Mouse (Mus musculus) inflammation-experienced regulatory T-cells, adult 6 months (primary cell): ENCODE results near the gene Sirpa. TPM values are rescaled to one million over a fixed set of nuclear protein-coding genes. Genes with fewer than 3 reads are reported as not detected.

Experiments
- ATAC-seq: one replicate; pipeline ENCODE4 v1.8.0; 2017
- polyA plus RNA-seq, 3 experiments: library from polyadenylated mRNA; unstranded; fragments of 100-300 nt; shearing (Covaris generic); gene quantifications; one replicate each; pipeline ENCODE4 v1.2.1; 2017

The Sirpa gene
- polyA plus RNA-seq, 3 experiments from 2014 or later = 0.96 to 1.0 TPM; not detected in 1

DNA sequence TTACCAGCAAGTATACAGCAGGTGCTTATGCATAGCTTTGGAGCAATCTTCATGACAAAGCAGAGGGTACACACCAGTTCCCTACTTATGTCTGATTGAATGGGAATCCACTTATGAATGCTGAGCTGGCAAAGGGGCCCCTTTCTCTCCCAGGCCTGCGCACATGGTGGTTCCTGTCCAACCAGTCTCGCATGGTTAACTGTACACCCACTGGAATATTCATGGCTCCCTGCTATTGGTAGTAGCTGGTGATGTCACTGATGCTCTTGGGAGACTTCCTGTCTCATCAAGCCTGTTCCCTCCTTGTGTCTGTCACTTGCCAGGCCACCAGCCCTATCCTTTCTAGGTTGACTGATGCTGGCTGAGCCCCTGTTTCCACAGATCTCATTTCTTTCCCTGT, 14.3 kb downstream of the Sirpa start:
- ATAC-seq = no peak

DNA sequence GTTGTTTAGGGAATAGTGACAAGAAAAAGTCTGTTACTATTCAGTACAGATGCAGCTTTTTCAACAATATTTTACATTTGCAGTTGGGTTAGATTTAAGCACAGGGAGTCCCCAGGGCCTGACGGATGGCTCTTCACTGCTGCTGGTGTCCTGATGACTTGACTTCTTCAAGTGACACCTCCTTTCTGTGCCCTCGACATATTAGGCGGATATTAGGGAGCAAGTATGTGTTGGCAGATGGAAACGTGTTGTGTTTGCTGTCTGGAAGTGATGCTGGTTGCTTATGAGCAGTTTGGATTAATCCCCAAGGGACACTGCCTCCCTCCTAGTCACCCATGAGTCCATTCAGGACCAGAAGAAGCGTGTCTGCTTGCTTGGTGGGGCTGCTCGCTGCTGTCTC, 21.3 kb downstream of the Sirpa start:
- ATAC-seq = no peak

DNA sequence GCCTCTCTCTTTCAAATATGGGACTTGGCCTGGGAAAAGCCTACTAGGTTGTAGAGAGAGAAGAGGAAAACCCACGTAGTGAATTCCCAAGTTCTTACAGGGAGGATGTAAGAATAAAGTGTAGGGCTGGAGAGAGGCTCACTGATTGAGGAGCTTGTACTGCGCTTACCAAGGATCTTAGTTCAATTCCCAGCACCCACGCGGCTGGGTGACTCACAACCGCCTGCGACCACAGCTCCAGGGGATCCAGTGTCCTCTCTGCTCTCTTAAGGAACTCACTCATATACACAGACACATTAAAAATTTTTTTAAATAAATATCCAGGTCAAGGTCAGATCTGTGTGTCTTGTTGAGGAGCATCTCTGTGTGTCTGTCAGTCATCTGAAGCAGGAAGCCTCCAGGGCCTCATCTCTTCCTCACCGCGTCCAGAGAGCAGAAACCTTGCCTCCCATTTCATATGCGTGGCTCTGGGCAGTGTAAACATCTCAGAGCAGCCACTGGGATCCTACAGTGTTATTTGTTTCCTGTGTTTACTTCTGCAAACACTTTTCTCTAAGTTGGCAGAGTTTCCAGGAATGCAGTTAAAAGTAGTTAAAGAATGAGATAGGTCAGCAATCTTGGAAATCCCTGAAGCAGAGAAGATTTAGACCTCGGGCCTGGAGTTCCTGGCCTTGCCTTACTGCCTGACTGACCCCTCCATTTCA, 22.0 kb downstream of the Sirpa start:
- ATAC-seq = no peak

DNA sequence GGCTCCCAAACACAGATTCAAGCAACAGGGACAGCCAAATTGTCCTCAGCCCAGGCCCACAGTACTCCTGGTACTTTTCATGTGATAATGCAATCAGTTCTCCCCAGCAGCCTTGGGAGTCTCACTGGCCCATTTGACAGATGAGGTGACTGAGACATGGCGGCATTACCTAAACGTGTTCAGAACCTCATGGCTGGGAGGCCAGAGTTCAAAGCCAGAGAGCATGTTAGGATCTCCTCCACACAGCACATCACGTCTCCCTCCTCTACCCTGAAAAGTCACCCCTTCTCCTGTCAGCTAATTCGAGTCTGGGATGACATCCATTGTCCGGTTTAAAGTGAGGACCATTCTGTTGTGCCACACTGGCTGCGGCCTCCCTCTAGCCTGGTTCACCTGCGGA, 27.5 kb downstream of the Sirpa start:
- ATAC-seq = no peak

DNA sequence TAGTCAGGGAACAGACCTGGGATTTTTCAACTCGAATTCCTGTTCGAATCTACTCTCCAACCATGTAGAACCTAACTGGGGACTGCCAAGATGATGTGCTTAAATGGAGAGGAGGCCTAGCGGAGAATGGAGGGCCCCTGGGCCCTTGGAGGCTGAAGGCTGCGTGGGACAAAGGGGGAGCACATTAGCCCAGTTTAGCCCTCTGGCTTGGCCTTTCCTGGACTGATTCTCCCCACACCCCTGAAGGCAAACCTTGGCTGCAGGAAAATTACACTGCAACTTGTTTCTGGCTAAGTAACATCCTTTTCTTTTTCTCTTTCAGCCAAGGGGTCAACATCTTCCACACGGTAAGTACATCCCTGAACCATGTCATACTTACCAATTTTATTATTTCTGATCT, 28.2 kb downstream of the Sirpa start:
- no peak for ATAC-seq

DNA sequence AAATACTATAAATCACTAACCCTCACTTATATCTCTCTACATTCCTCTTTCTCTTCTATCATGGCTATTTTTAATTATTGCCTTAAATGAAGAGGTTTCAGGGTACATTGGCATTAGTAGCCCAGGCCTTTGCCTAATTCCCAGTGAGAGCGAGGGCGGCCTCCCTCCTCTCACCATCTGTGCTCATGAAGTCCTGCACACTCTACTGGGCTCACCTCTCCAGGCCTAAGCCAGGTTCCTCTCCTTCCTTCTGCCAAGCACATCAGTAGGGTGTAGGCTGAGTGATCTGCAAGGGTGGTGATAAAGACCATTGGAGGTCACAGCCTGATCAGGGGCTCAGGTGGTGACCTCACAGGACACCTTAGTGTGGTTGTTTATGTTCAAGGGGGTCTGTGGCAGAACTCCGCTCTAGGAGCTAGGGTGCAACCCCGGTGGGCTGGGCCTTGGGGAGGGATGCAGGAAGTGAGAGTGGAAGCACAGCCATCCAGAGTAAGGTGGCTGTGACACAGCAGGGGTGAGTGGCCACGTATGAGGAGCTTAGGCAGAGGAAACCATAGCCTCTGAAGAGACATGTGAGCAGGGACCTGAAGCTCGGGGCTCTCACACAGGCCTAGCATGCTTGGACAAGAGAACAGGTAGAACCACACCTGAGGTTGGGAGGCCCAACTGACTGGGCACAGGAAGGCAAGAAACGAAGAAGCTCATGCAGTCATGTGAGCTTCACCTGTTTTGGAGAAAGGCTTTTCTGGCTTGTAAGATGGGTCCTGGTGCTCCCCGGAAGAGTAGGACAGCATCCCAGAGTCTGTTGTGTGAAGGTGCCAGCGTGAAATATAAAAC, 29.2 kb downstream of the Sirpa start:
- no peak for ATAC-seq

DNA sequence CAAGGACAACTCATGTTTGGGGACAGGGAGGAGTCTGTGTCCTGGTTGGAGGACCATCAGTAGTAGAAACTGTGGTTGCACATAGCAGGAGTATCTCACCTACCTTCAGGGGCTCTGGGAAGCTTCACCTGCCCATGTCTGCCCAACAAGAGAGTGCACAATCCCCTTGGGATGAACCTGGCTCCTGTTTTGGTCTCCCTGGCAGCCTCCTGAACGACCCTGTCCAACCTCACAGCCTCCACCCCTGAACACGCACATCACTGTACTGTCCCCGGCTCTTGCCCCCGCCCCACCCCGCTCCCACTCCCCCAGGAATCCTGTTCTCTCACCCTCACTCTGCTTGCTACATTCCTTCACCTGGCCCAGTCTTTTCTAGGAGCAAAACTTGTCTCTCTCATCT, 30.3 kb downstream of the Sirpa start:
- no peak for ATAC-seq

DNA sequence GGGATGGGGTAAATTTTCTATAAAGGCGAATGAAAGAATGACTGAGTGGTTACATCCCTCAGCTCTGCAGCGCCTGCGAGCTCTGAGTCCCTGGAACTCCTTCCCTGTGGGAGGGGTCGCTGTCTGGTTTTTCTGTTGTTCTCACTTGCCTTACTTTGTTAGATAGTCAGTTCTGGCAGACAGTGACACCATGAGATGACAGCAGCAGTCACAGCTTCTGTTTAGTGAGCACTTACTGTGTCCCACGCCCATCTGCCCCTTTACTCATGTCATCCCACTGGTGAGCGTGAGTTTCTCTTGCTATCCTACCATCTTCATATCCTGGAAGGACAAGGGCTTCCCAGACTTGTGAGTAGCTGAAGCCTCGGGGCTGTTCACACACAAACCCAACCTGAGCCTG, 31.1 kb downstream of the Sirpa start:
- ATAC-seq = no peak

DNA sequence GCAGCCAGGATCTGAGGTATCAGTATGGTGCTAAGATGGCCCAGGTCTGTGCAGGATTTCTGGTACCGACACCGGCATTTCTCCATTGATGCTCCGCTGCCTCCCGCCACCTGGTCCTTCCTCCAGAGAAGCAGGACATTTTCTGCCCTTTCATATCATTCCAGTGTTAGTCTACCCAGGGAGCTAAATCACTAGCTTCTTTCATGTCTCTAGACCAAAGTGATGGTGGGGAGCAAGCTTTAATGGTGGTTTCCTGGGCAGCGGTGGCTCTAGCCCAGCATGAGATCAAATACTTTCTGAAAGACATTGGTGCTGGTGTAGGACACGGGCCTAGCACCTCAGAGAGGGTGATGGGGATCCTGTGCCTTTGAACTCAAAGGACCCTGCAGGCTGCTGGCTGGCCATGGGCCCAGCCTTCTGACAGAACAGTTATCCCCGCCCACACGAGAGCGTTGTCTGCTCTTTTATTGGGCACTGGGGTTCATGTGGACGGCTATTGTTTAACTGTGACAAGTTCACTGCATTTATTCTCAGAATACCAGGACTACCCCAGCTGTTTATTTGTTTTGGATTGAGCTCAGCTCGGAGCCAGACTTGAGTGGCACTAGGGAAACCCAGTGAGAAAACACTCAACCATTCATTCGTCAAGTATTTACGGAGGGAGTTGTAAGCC, 31.7 kb downstream of the Sirpa start:
- ATAC-seq = no peak

DNA sequence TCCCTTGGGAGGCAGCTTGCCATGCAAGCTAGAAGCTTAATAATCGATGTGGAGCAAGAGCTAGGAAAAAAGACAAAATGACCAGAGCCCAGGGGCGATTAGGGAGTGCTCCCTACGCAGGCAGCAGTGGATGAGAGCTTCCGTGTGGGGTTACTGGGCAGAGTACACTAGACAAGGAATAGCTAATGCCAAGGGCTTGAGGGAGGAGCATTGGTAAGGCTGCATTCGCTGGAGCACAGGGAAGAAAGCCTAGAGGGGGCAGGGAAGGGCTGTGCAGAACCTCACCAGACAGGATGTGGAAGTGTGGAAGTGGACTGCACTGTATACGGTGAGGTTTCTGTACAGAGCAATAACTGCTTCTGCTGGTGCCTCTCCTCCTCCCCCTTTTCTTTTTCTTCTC, 32.3 kb downstream of the Sirpa start:
- no peak for ATAC-seq

DNA sequence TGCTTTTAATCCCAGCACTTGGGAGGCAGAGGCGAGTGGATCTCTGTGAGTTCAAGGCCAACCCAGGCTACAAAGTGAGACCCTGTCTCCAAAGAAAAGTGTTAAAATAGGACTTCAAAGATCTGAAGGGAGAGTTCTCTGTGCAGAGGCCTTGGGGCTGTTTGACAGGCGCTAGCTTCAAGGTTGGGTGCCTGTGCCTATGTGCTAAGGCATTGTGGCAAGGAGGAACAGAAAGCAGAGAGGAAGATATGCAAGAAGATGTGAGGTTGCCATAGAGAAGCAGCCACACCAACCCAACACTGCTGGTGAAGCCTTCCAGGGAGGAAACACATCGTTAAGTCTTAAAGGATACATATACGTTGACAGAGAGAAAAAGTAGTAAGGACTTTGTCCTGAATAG, 33.2 kb downstream of the Sirpa start:
- ATAC-seq = no peak

DNA sequence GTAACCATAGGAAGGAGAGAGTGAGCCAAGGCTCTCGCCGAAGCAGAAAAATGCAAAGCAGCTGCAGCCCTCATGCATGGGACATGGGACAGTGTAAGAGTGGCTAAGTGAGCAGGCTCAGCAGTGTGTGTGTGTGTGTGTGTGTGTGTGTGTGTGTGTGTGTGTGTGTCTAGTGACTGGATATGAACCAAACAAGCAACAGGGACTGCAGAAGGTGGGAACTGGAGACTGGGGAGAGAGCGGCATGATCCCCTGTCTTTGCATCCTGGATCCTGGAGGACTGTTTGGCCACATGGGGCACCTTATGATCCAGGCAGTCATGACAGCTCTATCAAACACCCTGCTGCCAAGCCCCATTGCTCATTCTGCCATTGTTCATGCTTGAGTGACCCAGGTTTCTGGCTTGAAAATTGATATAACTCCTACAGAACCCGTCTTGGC, 34.0 kb downstream of the Sirpa start:
- no peak for ATAC-seq

DNA sequence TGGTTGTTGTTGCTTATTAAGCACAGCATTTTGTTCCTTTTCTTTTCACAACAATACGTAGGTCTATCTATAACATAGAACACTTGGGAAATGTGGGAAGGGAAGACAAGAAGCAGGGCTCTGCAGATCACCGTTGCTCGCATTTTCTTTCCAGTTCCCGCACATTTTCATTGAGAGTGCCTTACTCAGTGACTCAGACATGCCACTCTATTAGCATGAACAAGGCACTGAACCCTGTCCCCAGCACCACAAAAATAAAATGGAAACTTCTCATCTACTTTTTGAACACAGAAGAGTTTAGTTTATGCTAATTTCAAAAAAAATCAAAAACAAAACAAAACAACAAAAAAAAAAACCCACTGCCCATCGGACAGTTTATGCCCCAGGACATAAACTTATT, 34.5 kb downstream of the Sirpa start:
- no peak for ATAC-seq

DNA sequence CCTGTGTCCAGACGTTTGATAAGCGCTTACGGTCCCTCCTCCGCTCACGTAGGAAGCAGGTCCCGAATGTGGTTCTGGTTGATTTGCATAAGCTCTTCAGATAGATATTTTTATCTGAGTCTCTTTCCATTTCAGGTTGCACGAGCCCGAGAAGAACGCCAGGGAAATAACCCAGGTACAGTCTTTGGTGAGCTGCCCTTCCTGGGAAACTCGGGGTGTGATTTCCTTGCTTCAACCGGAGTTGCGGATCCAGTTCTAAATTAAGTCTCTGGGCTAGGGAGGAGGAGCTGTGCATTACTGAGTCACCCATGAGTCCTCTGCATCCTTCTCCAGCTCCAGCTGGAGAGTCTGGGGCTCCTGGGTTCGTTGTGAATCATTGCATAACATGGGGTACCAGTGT, 35.2 kb downstream of the Sirpa start:
- no peak for ATAC-seq

DNA sequence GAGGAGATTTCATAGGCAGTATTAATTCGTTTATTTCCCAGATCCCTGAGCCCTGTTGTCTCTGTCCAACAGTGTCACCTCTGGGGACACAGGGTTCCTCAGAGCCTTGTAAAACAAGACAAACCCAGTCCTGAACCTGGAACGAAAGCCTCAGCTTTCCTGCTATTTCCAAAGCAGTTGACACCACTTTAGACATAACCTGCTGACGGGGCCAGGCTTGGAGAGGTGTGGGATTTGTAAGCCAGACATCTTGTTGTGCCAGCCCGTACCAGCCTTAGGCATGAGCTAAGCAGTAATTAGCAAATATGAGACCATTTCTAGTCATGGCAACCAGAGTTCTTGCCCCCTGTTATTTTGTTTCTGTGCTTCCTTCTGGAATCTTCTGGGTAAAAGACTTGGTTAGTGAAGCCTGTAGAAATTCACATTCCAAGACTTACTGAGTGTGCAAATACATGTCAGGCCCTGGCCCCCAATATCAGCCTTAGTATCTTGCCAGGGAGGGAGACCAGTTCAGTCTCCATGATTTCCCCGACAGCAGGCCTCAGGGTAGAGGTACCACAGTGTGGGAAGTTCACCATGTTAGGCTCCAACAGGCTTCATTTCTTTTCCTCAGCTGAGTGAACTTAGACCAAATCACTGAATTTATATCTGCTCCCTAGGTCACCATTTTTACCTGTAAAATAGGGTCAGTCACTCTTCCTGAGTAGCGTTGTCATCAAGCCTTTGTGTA, 36.0 kb downstream of the Sirpa start:
- no peak for ATAC-seq

DNA sequence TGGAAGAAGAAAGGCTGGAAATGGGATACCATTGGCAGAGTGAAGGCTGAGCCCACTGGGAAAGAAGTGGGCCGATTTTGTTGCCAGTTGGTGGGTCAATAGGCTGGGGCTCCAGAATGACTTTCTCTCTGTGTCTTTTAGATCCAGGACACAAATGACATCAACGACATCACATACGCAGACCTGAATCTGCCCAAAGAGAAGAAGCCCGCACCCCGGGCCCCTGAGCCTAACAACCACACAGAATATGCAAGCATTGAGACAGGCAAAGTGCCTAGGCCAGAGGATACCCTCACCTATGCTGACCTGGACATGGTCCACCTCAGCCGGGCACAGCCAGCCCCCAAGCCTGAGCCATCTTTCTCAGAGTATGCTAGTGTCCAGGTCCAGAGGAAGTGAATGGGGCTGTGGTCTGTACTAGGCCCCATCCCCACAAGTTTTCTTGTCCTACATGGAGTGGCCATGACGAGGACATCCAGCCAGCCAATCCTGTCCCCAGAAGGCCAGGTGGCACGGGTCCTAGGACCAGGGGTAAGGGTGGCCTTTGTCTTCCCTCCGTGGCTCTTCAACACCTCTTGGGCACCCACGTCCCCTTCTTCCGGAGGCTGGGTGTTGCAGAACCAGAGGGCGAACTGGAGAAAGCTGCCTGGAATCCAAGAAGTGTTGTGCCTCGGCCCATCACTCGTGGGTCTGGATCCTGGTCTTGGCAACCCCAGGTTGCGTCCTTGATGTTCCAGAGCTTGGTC, 37.3 kb downstream of the Sirpa start:
- ATAC-seq = no peak

DNA sequence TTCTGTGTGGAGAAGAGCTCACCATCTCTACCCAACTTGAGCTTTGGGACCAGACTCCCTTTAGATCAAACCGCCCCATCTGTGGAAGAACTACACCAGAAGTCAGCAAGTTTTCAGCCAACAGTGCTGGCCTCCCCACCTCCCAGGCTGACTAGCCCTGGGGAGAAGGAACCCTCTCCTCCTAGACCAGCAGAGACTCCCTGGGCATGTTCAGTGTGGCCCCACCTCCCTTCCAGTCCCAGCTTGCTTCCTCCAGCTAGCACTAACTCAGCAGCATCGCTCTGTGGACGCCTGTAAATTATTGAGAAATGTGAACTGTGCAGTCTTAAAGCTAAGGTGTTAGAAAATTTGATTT, 37.9 kb downstream of the Sirpa start:
- no peak for ATAC-seq

DNA sequence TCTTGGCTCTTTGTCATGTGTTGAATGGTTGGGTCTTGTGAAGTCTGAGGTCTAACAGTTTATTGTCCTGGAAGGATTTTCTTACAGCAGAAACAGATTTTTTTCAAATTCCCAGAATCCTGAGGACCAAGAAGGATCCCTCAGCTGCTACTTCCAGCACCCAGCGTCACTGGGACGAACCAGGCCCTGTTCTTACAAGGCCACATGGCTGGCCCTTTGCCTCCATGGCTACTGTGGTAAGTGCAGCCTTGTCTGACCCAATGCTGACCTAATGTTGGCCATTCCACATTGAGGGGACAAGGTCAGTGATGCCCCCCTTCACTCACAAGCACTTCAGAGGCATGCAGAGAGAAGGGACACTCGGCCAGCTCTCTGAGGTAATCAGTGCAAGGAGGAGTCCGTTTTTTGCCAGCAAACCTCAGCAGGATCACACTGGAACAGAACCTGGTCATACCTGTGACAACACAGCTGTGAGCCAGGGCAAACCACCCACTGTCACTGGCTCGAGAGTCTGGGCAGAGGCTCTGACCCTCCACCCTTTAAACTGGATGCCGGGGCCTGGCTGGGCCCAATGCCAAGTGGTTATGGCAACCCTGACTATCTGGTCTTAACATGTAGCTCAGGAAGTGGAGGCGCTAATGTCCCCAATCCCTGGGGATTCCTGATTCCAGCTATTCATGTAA, 38.5 kb downstream of the Sirpa start:
- no peak for ATAC-seq

DNA sequence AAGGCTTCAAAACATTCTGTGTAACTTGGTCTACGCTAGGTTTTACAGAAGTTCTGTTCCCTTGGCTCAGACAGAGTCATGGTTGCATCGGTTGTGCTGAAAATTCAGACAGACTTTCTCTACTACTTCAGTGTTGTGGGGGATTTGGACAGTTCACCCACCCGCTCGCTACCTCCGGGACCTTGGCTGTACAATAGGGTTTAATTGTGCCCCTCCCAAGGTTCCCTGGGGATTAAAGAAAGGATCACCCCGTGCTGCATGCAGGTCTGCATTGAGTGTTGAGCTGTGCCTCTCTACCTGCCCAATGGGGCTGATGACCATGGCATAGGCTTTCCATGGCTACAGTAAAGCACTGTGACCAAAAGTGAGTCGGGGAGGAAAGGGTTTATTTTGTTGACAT, 39.7 kb downstream of the Sirpa start:
- no peak for ATAC-seq

DNA sequence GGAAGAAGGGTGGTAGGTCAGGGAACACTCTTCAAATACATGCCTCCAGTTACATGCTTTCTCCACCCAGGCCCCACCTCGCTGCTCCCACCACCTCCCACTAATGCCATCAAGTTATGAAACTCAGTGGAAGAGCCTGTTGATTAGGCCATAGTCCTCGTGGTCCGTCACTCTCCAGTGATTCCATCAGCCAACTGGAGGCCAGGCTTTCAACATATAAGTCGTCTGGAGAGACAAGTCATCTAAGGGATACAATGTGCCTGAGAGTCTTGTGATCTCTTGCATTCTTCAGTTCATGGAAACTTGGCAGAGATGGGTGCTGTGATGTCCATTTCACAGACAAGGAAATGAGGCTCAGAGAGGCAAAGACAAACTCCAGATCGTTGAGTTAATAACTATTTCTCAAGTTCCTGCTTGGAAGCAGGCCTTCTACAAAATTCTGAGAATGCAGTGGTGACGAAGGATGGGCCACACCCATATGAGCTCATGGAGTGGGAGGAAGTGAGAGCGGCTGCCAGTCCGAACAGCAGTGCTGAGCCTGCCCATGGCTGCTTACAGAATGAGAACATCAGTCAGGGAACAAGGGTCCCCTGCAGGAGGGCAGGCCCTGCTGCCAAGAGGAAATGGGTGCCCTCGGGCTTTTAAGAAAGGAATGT, 40.6 kb downstream of the Sirpa start:
- ATAC-seq = no peak

DNA sequence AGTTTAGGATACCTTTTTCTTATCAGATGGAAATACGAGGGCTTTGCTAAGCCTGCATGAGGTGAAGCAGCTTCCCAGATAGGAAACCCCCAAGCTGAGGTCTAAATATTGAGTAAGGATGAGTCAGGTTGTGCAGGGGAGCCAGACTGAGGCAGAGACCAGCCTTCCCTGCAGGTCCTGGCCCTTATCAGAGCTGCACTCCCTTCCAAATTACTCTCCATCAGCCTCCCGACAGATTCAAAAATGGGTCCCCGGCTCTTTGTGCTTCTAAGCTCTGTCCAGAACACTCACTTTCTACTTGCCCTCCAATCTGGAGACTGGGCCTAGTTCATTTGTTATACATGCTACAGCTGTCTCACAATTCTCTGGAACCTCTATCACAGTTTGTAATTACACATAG, 41.3 kb downstream of the Sirpa start:
- no peak for ATAC-seq
